Mouse (Mus musculus) lung, postnatal 14 days (tissue): Measurements from ENCODE around the gene Ercc6.

Source experiments
- DNase-seq: peaks from one replicate; pipeline ENCODE4 v3.0.0; 2021

The Ercc6 gene

GRCm38 (mm10) chr14:32513336-32514032, at the start of gene Ercc6:
Gene Ercc6 (plus strand): TSS chr14:32513521.
- DNase-seq = peak; percentile 94

- DNase-seq = no peak
Observed at GRCm38 (mm10) chr14:32464601-32465505, 48.5 kb upstream of the Ercc6 start, which contains the start of gene Slc18a3. Gene Slc18a3 (minus strand): TSS chr14:32464850.

- no peak for DNase-seq
Observed at GRCm38 (mm10) chr14:32465506-32465870, 47.8 kb upstream of the Ercc6 start.

- DNase-seq = no peak
Observed at GRCm38 (mm10) chr14:32465889-32466288, 47.4 kb upstream of the Ercc6 start, which contains the start of gene Chat. Gene Chat (minus strand): TSS chr14:32465989.

- peak; percentile 71 for DNase-seq
Observed at GRCm38 (mm10) chr14:32467606-32468005, 45.7 kb upstream of the Ercc6 start.

- peak; percentile 54 for DNase-seq
Observed at GRCm38 (mm10) chr14:32472996-32473395, 40.3 kb upstream of the Ercc6 start.

- DNase-seq = no peak
Observed at GRCm38 (mm10) chr14:32476559-32476958, 36.8 kb upstream of the Ercc6 start.

- no peak for DNase-seq
Observed at GRCm38 (mm10) chr14:32477581-32477980, 35.7 kb upstream of the Ercc6 start.

- peak; percentile 13 for DNase-seq
Observed at GRCm38 (mm10) chr14:32482061-32482460, 31.3 kb upstream of the Ercc6 start.

- no peak for DNase-seq
Observed at GRCm38 (mm10) chr14:32492521-32492920, 20.8 kb upstream of the Ercc6 start.

- no peak for DNase-seq
Observed at GRCm38 (mm10) chr14:32496115-32496850, 17.0 kb upstream of the Ercc6 start.

GRCm38 (mm10) chr14:32501303-32501702, 12.0 kb upstream of the Ercc6 start:
- DNase-seq = no peak

GRCm38 (mm10) chr14:32502764-32503688, 10.3 kb upstream of the Ercc6 start:
- no peak for DNase-seq

- no peak for DNase-seq
Observed at GRCm38 (mm10) chr14:32503897-32504296, 9.4 kb upstream of the Ercc6 start.

- DNase-seq = no peak
Observed at GRCm38 (mm10) chr14:32506329-32506728, 7.0 kb upstream of the Ercc6 start.

- no peak for DNase-seq
Observed at GRCm38 (mm10) chr14:32507216-32507615, 6.1 kb upstream of the Ercc6 start.

- no peak for DNase-seq
Observed at GRCm38 (mm10) chr14:32508105-32508835, 5.1 kb upstream of the Ercc6 start.

- no peak for DNase-seq
Observed at GRCm38 (mm10) chr14:32509443-32509961, 3.8 kb upstream of the Ercc6 start.

GRCm38 (mm10) chr14:32512912-32513311, 409 bp upstream of the Ercc6 start:
- no peak for DNase-seq

- no peak for DNase-seq
Observed at GRCm38 (mm10) chr14:32516086-32516485, 2.8 kb downstream of the Ercc6 start.

- DNase-seq = no peak
Observed at GRCm38 (mm10) chr14:32518543-32518942, 5.2 kb downstream of the Ercc6 start.
